Mouse (Mus musculus): ENCODE measurements around the gene Abhd12b.

The Abhd12b gene

GRCm38 (mm10) chr12:70153842-70154241, at the start of gene Abhd12b:
Gene Abhd12b, plus strand, starts transcription at chr12:70154142.
- no peak for DNase-seq

DNA sequence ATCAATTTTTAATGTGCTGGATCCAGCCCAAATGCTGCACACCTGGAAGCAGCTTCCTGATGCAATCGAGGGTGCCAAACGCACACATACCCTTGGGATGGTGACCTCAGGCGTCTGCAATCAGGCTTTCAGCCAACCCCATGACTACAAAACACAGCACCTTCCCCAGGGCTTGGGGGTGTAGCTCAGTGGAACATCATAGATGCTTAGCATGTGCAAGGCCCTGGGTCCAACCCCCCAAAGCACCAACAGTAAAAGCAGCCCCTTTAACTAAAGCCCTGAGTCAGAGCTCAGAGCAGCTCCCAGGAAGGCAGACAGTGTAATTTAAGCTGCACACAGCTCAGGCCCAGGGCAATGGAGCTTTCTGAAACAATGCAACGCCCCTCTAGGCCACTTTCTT, 49.7 kb upstream of the Abhd12b start:
- peak in 1 of 2 experiments; percentile 22 for DNase-seq

DNA sequence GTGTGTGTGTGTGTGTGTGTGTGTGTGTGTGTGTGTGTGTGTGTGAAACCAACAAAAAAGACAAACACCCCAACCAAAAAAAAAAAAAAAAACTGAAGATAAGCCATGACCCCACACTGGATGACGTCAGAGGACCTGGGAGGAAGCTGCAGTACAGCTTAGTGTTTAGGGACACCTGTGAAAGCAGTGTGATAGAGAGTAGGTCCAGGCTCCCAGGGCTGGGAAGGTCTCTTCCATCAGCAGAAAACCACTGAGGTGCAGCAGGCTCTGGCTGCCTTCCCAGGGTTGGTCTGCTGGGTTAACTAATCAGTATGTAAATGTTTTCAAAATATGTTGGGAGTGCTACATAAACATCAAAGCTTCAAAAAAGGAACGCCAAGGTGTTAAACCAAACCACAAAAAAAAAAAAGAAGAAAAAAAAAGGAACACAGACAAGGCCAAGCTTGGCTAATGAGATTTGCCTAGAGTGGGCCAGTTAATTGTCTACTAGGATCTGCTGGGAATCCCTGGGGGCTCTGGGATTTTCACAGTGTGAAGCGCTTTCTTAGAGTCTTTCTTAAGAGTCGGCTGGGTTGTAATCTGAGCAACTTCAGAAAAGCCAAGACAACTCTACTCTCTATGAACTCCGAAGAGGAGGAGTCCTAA, 49.0 kb upstream of the Abhd12b start:
- DNase-seq, result peak in 1 of 2 experiments; percentile 22

DNA sequence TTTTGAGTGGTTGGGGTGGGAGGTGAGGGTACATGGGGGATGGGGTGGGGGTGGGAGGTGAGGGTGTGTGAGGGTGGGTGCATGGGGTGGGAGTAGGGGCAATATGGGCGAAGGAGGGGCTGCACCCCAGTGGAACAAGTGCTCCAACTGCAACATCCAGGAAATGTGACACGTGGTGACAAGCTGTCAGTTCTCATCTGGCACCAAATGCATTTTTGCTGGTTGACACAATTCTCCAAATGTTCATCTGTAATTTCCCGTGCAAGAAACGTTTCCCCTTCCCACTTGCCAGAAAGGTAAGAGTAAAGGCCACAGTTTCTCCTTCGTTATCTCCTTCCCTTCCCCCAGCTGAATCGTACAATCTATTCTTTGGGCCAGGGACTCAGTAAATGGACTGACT, 48.1 kb upstream of the Abhd12b start:
- DNase-seq, result peak in 1 of 2 experiments; percentile 17

DNA sequence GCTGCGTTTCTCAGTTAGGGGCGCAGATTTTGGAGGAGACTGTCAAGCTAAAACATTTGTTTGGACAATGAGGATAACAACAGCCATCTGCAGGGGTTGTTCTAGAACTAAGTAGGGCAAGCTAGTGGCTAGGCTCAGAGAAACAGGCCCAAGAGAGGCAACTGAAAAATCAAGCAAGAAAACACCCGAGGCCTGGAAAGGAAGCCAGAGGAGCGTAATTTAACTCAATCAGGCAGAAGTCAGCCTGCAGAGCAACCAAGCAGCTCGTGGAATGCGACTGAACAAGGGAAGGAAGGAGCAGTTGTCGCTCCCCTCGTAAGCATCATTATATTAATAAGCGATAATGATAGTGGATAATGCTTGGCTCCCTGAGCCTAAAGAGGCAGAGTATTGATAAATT, 47.4 kb upstream of the Abhd12b start:
- DNase-seq, result peak in 1 of 2 experiments; percentile 9

DNA sequence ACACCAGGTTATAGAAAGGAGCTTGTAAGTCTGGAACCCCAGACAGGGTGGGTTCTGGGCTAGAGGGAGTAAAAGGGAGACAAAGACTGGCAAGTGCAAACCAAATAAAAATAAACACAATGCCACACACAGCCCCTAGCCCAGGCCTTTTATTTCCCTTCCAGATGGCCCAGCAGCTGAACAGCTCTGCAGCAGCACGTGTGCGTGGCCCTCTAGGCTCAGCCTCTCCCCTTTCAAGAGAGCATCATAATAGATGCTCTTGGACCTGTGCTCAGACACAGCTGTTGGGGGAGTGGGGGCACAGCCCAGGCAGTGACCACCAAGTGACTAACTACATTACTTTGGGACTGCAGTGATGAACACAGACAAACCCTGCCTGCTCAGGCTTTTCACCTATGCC, 45.8 kb upstream of the Abhd12b start:
- peak in 1 of 2 experiments; percentile 12 for DNase-seq

DNA sequence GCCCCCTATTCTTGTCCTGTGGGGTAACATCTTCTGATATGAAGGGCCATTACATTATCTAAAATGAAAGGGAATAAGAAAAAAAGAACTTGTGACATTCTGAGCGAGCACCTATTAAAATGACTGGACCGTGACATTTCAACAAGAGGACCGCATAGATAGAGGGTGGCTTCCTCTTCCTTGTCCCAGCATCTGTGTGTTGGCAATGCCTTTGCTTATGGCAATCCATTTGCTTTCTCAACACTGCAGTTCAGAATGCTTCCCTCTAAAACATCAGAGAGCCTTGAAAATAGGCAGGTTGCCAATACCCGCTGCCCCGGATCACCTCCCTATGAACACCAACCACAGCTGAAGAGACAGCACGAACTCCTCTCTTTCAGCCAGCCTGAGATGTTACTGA, 44.0 kb upstream of the Abhd12b start:
- peak; percentile 36 to 40 for DNase-seq

DNA sequence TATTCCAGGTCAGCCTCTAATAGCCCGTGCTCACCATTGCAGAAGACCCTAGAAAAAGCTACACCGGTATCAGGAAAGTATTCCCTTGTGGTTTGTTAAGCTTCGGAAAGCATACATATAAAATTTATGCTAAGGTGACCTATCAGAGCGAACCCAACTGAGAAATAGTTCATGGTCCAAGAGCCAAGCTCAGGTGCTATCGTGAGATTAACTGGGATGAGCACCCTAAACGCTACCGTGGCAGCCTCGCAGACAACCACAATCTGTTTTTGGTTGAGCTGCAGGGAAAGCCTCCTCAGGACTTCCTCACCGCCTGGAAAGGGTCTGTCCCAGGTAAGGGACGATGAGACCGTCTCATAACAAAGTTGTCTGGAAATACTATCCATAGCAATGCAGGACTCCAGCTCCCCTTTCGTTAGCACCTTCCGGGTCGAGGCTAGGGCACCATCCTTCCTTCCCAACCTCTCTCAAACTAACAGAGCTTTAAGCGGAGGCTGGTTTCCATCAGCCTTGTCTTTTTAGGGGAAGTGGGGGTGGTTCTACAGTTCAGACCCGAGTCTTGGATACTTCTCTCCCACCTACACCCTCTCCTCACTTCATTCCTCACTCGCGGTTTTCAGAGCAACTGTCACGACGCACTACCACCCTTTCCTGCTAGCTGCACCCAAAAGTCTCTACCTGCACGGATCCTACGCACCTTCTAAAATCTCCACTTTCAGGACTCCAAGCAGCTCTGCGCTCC, 43.4 kb upstream of the Abhd12b start:
- DNase-seq, result no peak

DNA sequence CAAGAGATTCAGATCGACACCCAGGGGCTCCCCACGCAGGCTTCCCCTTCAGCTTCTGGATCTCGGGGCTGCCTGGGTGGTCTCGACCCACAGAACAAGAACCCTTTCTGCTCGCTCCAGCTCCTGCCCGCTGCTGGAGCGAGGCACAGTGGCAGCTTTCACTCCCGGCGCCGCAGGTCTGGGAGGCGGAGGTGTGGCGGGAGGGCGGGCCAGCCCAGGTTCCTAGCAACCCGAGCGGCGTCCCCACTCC, 42.9 kb upstream of the Abhd12b start:
- DNase-seq, result peak in 1 of 2 experiments; percentile 61

DNA sequence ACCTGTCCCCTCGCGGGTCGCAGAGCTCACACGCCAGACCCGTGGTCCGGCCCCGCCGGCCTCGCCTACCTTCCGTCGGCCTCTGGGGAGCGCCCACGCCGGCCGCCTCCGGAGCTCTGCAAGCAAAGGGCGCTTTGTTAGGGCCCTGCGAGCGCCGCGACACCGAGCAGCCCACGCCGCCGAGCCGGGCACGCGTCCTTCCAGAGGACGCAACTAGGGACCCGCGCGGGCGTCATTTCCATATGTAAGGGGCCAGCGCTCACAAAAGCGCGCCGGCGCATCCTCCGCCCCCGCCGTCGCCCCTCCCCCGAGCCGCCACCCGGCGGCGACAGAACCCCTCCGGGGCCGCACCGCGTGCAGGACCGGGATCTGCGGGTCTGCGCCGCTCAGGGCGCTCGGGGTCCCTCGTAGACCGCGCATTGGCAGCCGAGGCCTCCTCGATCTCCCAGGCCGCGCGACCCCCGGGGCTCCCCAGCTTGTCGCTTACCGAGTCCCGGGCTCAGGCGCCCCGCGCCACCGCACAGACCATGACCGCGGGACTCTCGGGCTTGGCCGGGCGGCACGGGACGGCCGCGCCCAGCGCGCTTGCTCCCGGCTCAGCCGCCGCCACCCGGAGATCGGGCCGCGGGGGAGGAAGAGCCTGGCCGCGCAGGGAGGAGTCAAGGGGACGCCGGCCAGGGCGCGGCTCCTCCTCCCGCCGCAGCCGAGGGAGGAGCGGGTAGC, 42.4 kb upstream of the Abhd12b start:
- peak; percentile 85 to 91 for DNase-seq

- DNase-seq, result no peak
Observed at GRCm38 (mm10) chr12:70112090-70112383, 41.9 kb upstream of the Abhd12b start.

GRCm38 (mm10) chr12:70113351-70113750, 40.6 kb upstream of the Abhd12b start, which contains the start of gene Nin:
Gene Nin, minus strand, starts transcription at chr12:70113717.
- DNase-seq, result no peak

- DNase-seq, result no peak
Observed at GRCm38 (mm10) chr12:70117146-70117545, 36.8 kb upstream of the Abhd12b start.

- DNase-seq, result no peak
Observed at GRCm38 (mm10) chr12:70118721-70119345, 35.1 kb upstream of the Abhd12b start.

DNA sequence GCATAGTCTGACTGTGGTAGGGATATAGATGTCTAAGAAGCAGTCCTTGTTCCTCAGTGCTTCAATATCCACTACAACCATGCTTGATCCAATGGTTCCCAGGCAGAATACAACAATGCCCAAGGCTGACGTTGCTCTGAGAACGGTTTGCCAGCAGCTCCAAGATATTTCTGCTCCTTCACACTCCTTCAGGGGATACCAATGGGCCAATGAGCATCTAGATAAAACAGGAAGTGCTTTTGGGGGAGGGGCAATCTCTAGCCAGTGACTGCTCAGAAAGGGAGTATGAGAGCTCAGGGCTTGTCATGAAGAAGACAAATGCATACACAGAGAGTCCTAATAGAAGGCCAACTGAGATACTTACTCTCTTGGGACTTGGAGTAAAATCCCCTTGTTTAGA, 34.4 kb upstream of the Abhd12b start:
- no peak for DNase-seq

GRCm38 (mm10) chr12:70126626-70127025, 27.3 kb upstream of the Abhd12b start:
- no peak for DNase-seq

DNA sequence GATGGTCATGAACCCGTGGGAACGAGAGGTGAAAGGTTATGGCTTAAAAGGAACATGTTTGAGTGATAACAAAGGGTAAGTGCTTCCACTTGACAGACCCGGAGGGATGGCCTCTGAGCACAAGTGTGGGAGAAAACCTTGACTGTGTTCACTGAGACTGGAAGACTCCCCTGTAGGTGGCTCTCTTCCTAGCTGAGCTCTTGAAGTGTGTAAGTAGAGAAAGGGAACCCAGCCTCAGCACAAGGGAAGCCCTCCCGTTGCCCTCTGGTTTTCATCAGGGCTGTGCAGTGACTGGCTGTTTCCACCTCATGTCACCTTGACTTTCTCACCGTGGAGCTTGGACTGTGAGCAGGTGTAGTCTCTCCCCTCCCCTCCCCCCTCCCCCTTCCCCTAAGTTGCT, 24.8 kb upstream of the Abhd12b start:
- DNase-seq, result no peak

DNA sequence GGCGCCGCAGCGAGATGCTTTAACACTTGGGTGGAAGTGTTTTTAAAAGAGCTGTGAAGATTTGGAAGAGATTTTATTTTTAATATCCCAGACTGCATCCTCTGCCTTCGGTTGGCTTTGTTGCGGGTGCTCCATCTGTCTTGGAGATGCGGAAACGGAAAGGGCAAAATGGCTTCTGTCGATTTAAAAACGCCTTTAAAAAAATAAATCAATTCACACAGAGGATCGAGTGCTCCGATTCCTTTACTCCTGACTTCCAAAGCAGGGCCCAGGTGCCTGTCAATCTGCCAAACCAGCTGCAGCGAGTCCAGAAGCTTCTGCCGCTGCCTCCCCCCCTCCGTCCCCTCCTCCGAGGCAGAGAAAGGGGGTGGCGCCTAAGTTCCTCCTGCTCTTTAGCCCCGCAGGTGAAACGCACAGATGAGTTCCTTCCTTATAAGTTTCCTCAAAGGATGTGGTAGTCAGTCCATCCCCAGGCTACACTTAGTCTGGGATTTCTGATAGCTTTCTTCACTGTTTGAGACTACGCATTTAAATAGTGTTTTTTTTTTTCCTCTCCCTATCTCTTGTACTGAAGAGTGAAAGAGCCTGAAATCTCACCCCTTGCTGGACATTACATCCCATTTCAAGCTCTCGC, 22.8 kb upstream of the Abhd12b start:
- DNase-seq, result no peak

DNA sequence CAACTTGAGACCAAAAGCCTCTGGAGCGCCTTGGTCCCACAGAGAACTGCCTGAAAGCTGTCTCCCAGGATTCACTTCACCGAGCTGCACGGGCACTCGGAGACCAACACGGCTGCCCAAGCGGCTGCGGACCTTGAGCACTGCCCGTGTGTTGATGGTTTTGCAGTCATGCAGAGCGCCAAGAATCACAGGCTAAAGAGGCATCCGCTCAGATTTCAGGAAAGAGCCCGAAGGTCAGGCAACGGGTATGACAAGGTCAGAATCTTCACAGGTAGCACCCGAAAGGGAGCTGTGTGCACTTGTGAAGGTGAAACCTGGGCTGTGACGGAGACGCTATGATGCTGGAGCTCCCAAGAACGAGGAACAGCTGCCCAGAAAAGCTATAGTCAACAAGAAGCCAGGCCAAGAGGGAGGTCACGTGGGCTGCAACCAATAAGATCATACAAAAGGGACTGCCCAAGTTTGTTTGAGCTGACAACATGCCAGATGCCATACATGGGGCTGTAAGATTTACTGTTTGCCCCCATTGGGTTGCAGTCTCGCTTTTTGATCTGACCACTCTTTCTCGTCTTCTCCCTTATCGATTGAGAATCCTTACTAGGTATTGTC, 19.2 kb upstream of the Abhd12b start:
- no peak for DNase-seq

DNA sequence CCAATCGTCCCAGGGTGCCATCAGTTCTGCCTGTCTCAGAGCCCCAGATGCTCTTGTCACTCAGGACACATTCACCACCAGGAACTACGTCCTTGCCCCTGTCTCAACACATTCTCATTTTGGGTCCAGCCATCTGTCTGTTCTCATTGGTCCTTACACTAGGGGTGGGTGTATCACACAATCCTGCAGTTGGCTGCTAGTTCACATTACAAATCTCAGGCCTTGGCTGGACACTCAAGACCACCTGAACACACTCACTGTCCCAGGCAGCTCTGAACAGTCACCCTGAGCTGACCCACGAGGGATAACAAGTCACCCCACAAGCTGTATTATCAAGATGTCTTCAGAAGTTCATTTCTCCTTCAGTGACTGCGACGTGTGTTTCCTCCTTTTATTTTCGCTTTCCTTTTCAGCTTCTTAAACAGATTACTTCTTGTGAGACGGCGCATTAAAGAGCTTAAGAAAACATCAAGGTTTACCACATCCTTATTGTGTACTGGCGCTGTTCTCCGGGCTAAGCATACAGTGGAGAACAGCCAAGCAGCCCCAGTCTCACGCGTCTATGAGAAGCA, 17.7 kb upstream of the Abhd12b start:
- peak; percentile 36 for DNase-seq

- DNase-seq, result no peak
Observed at GRCm38 (mm10) chr12:70137095-70137494, 16.8 kb upstream of the Abhd12b start.

- no peak for DNase-seq
Observed at GRCm38 (mm10) chr12:70137626-70138025, 16.3 kb upstream of the Abhd12b start.

DNA sequence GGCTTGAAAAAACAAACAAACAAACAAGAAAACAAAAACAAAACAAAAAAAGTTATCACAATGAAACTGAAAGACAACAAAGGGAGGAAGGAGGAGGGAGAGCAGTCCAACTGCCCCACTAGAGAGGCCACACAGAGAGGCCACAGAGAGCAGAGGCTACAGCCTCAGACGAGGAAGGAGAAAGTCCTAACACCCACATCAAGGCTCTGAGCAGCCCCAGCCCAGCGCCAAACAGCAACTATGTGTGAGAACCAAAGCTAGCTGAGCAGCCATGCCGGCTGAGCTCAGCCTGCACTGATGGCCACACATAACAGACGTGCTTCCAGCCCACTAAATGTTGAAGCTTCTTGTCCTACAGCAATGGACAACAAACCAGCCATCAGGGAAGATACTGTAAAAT, 14.1 kb upstream of the Abhd12b start:
- no peak for DNase-seq
